Mouse (Mus musculus) limb, embryonic 13.5 days (tissue): Measurements from ENCODE around the gene Pop5. TPM values are rescaled to one million over a fixed set of nuclear protein-coding genes. Genes with fewer than 3 reads are reported as not detected.

ENCODE experiments used
- ATAC-seq: fragments of 200-750 bp; cut with Nextera tagmentation; 2 replicates; pipeline ENCODE4 v1.8.0; 2017; ENCODE audit warnings: low read depth, moderate number of reproducible peaks, moderate TSS enrichment; ENCODE audit not compliant: low FRiP score
- H3K27ac ChIP-seq: fragments of 300-500 bp; sonication (generic); 2 replicates; pipeline ENCODE4 v1.5.1; 2015; ENCODE audit warnings: inconsistent platforms, mild to moderate bottlenecking, moderate library complexity
- H3K27me3 ChIP-seq: fragments of 300-500 bp; sonication (generic); 2 replicates; pipeline ENCODE4 v1.6.1; 2015; ENCODE audit warnings: mild to moderate bottlenecking, inconsistent platforms
- H3K36me3 ChIP-seq: fragments of 300-500 bp; sonication (generic); 2 replicates; pipeline ENCODE4 v1.6.1; 2015; ENCODE audit warnings: inconsistent platforms, mild to moderate bottlenecking, moderate library complexity
- H3K4me1 ChIP-seq: fragments of 300-500 bp; sonication (generic); 2 replicates; pipeline ENCODE4 v1.6.1; 2015; ENCODE audit warnings: inconsistent platforms
- H3K4me2 ChIP-seq: fragments of 300-500 bp; sonication (generic); replicated peaks from 2 replicates; pipeline ENCODE4 v1.6.1; 2015; ENCODE audit warnings: inconsistent platforms, mild to moderate bottlenecking, moderate library complexity
- H3K4me3 ChIP-seq: fragments of 300-500 bp; sonication (generic); 2 replicates; pipeline ENCODE4 v1.5.1; 2015; ENCODE audit warnings: moderate library complexity, mild to moderate bottlenecking, inconsistent platforms
- H3K9ac ChIP-seq: fragments of 300-500 bp; sonication (generic); 2 replicates; pipeline ENCODE4 v1.6.1; 2015; ENCODE audit warnings: mild to moderate bottlenecking, inconsistent platforms
- H3K9me3 ChIP-seq: fragments of 300-500 bp; sonication (generic); 2 replicates; pipeline ENCODE4 v1.6.1; 2016; ENCODE audit warnings: inconsistent platforms
- WGBS: fragments of 180-500 bp; shearing (Covaris S2); methylation state at CpG from one replicate; pipeline ENCODE4 v1.1.7; 2015; 5-methylcytosine and 5-hydroxymethylcytosine counted together
- polyA plus RNA-seq: library from polyadenylated mRNA; unstranded; fragments of >200 nt; fragmentation: Nextera tagmentation; extraction: Ambion mirVana; gene quantifications from 2 replicates; pipeline ENCODE4 v1.2.1, GENCODE M21; 2015

The Pop5 gene
- polyA plus RNA-seq, 1 experiment from 2014 or later, result 93.9 TPM

GRCm38 (mm10) chr5:115255472-115255871 lies 19.8 kb downstream of the Pop5 start:
- 72% methylated on average over 1 of the region's 1 CpGs for WGBS
- Histone ChIP-seq H3K9me3 (no peaks in the 10 kb centered on the region), H3K27me3 (no peaks in the 10 kb centered on the region), H3K9ac (no peak overlapping the region), H3K4me3 (no peak overlapping the region), H3K4me2 (no peak overlapping the region), H3K4me1 (0 out of 2 replicates have a peak, but pooled peaks cover 3% of the 10 kb centered on the region), H3K27ac (no peak overlapping the region), H3K36me3 (peaks cover 73% of the 10 kb centered on the region)
- no peak for ATAC-seq

- no peak for ATAC-seq
- no peaks in the 10 kb centered on the region for H3K9me3 ChIP-seq
- H3K4me2 ChIP-seq, result no peak overlapping the region
- no peak overlapping the region for H3K4me3 ChIP-seq
- 0 out of 2 replicates have a peak, but pooled peaks cover 10% of the 10 kb centered on the region for H3K4me1 ChIP-seq
- 87% methylated on average over 10 of the region's 10 CpGs for WGBS
- no peak overlapping the region for H3K27ac ChIP-seq
- peaks cover 62% of the 10 kb centered on the region for H3K36me3 ChIP-seq
- no peak overlapping the region for H3K9ac ChIP-seq
- H3K27me3 ChIP-seq, result no peaks in the 10 kb centered on the region
These were observed 21.4 kb downstream of the Pop5 start for GRCm38 (mm10) chr5:115256909-115257546.

- no peak overlapping the region for H3K4me3 ChIP-seq
- 0 out of 2 replicates have a peak, but pooled peaks cover 10% of the 10 kb centered on the region for H3K4me1 ChIP-seq
- no peaks in the 10 kb centered on the region for H3K27me3 ChIP-seq
- H3K36me3 ChIP-seq, result peaks cover 75% of the 10 kb centered on the region
- ATAC-seq, result no peak
- H3K27ac ChIP-seq, result no peak overlapping the region; the same call in 1 of the 2 replicates
- no peak overlapping the region for H3K4me2 ChIP-seq
- H3K9ac ChIP-seq, result no peak overlapping the region
- H3K9me3 ChIP-seq, result no peaks in the 10 kb centered on the region
- WGBS, result 88% methylated on average over 6 of the region's 6 CpGs
These were observed 24.7 kb downstream of the Pop5 start for GRCm38 (mm10) chr5:115260356-115260755.

DNA sequence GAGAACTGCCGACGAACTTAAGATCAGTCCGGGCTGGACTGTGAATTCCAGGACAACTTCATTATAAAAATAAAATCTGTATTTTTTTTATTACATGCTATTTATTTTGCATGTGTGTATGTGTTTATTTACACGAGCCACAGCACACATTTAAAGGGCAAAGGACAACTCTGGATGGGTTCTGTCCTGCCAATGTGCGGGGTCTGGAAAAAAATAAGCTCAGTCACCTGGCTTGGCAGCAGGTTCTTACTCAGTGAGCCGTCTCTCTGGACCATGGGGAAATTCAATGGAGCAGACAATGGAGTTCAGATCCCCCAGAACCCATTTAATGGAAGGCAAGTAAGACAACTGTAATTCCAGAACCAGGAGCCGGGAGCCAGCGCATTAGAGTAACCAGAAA lies 25.5 kb downstream of the Pop5 start:
- 82% methylated on average over 8 of the region's 8 CpGs for WGBS
- no peak for ATAC-seq
- Histone ChIP-seq H3K4me3 (no peak overlapping the region), H3K4me2 (no peak overlapping the region), H3K36me3 (peaks cover 73% of the 10 kb centered on the region), H3K9me3 (no peaks in the 10 kb centered on the region), H3K4me1 (peaks cover 17% of the 10 kb centered on the region), H3K27ac (no peak overlapping the region), H3K9ac (no peak overlapping the region; the same call in 1 of the 2 replicates), H3K27me3 (no peaks in the 10 kb centered on the region)

- H3K4me2 ChIP-seq, result no peak overlapping the region
- H3K4me1 ChIP-seq, result peaks cover 21% of the 10 kb centered on the region
- no peaks in the 10 kb centered on the region for H3K27me3 ChIP-seq
- no peak overlapping the region for H3K27ac ChIP-seq
- no peak for ATAC-seq
- no peak overlapping the region for H3K4me3 ChIP-seq
- no peak overlapping the region for H3K9ac ChIP-seq
- 65% methylated on average over 1 of the region's 1 CpGs for WGBS
- peaks cover 73% of the 10 kb centered on the region for H3K36me3 ChIP-seq
- H3K9me3 ChIP-seq, result no peaks in the 10 kb centered on the region
These were observed 26.2 kb downstream of the Pop5 start for GRCm38 (mm10) chr5:115261880-115262279.

GRCm38 (mm10) chr5:115262502-115263291 lies 27.1 kb downstream of the Pop5 start:
- no peak overlapping the region for H3K4me3 ChIP-seq
- peaks cover 21% of the 10 kb centered on the region for H3K4me1 ChIP-seq
- no peak overlapping the region for H3K9ac ChIP-seq
- H3K27ac ChIP-seq, result no peak overlapping the region
- no peak for ATAC-seq
- no peak overlapping the region for H3K4me2 ChIP-seq
- H3K9me3 ChIP-seq, result no peaks in the 10 kb centered on the region
- peaks cover 68% of the 10 kb centered on the region for H3K36me3 ChIP-seq
- no peaks in the 10 kb centered on the region for H3K27me3 ChIP-seq
- 90% methylated on average over 14 of the region's 14 CpGs for WGBS

- H3K27ac ChIP-seq, result no peak overlapping the region
- H3K36me3 ChIP-seq, result peaks cover 61% of the 10 kb centered on the region
- ATAC-seq, result no peak
- no peaks in the 10 kb centered on the region for H3K9me3 ChIP-seq
- 88% methylated on average over 5 of the region's 5 CpGs for WGBS
- no peak overlapping the region for H3K4me3 ChIP-seq
- no peaks in the 10 kb centered on the region for H3K27me3 ChIP-seq
- H3K4me1 ChIP-seq, result peaks cover 38% of the 10 kb centered on the region
- no peak overlapping the region for H3K9ac ChIP-seq
- H3K4me2 ChIP-seq, result no peak overlapping the region
These were observed 30.7 kb downstream of the Pop5 start for GRCm38 (mm10) chr5:115266340-115266739.

DNA sequence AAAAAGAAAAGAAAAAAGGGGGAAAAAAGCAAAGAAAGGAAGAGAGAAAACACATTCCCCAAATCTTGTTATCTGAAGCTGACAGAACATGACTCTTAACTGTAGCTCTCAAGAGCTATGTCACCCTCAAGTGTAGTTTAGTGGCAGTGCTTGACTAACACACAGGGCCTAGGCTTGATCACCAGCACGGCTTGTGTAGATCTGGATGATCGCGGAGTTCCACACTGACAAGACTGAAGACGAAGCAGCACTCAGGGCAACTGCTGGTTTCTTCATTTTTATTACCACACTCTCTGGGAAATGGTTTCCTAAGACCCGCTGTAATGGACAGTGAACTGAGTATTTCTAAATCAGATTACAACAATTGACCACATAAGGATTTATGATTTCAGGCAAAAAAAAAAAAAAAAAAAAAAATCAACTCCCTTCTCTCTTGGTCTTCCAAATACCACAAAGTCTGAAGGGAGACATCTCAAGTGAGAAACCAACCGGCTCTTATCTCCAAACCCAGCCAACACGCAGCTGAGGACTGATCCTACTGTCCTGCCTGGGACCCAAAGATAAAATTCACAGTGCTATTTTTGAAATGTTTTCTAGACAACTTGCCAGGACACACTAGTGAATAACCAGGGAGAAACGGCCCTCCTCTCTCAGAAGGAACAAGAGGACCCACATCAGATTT lies 31.3 kb downstream of the Pop5 start:
- ATAC-seq, result no peak
- Histone ChIP-seq H3K9ac (no peak overlapping the region), H3K4me2 (no peak overlapping the region), H3K36me3 (peaks cover 61% of the 10 kb centered on the region), H3K9me3 (no peaks in the 10 kb centered on the region), H3K27me3 (no peaks in the 10 kb centered on the region), H3K27ac (no peak overlapping the region), H3K4me3 (no peak overlapping the region), H3K4me1 (peaks cover 40% of the 10 kb centered on the region)
- 89% methylated on average over 8 of the region's 8 CpGs for WGBS

GRCm38 (mm10) chr5:115267469-115268045 lies 31.9 kb downstream of the Pop5 start:
- Histone ChIP-seq H3K27me3 (no peaks in the 10 kb centered on the region), H3K27ac (peak overlapping the region; percentile 33; the same call in 1 of the 2 replicates), H3K9ac (no peak overlapping the region), H3K4me3 (no peak overlapping the region), H3K4me1 (peaks cover 40% of the 10 kb centered on the region), H3K9me3 (no peaks in the 10 kb centered on the region), H3K36me3 (peaks cover 58% of the 10 kb centered on the region), H3K4me2 (no peak overlapping the region)
- WGBS, result 85% methylated on average over 3 of the region's 3 CpGs
- no peak for ATAC-seq

GRCm38 (mm10) chr5:115268266-115268665 lies 32.6 kb downstream of the Pop5 start:
- peaks cover 42% of the 10 kb centered on the region for H3K4me1 ChIP-seq
- no peak for ATAC-seq
- H3K27me3 ChIP-seq, result no peaks in the 10 kb centered on the region
- no peaks in the 10 kb centered on the region for H3K9me3 ChIP-seq
- no peak overlapping the region for H3K4me2 ChIP-seq
- peaks cover 51% of the 10 kb centered on the region for H3K36me3 ChIP-seq
- no peak overlapping the region for H3K4me3 ChIP-seq
- H3K27ac ChIP-seq, result no peak overlapping the region
- no peak overlapping the region for H3K9ac ChIP-seq
- WGBS, result 57% methylated on average over 3 of the region's 3 CpGs

GRCm38 (mm10) chr5:115269969-115270368 lies 34.3 kb downstream of the Pop5 start:
- Histone ChIP-seq H3K9ac (peak overlapping the region; percentile 13; the same call in 1 of the 2 replicates), H3K27me3 (no peaks in the 10 kb centered on the region), H3K4me3 (peak overlapping the region; percentile 100), H3K4me2 (peak overlapping the region; percentile 93), H3K9me3 (no peaks in the 10 kb centered on the region), H3K27ac (no peak overlapping the region), H3K36me3 (peaks cover 41% of the 10 kb centered on the region), H3K4me1 (peaks cover 44% of the 10 kb centered on the region)
- WGBS, result 87% methylated on average over 1 of the region's 1 CpGs
- ATAC-seq, result no peak
